Mouse (Mus musculus) cerebellum, adult 11 months (tissue): ENCODE measurements around the gene Narf.
A peak's percentile ranks its signal among the peaks of the same experiment; 100 is the strongest.

Experiments used
- DNase-seq: peaks from one replicate; pipeline ENCODE4 v3.0.0; 2022

Gene Narf

GRCm38 (mm10) chr11:121237345-121238128 lies 484 bp downstream of the Narf start:
- DNase-seq, result no peak

- no peak for DNase-seq
Observed at GRCm38 (mm10) chr11:121239669-121240068, 2.6 kb downstream of the Narf start.

DNA sequence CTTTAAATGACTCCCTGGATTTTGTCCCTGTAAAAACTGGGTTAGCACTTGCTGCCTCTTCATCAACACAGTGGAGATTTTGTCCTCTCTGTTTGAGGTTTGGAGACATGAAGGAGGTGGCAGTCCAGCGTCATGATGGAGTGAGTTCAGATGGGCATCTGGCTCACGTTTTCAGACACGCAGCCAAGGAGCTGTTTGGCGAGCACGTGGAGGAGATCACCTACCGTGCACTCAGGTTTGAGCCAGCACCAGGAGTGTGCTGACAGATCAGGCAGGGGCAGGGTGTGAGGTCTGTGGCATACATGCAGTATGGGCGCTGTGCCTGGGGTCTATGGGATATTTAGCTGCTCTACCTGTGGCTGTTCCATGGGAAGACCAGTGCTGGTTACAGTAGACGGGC lies 13.1 kb downstream of the Narf start:
- DNase-seq, result no peak

- peak; percentile 92 for DNase-seq
Observed at GRCm38 (mm10) chr11:121259160-121260100, 22.4 kb downstream of the Narf start, which contains the start of gene Foxk2. TSS of gene Foxk2 (plus strand) at chr11:121259990.

DNA sequence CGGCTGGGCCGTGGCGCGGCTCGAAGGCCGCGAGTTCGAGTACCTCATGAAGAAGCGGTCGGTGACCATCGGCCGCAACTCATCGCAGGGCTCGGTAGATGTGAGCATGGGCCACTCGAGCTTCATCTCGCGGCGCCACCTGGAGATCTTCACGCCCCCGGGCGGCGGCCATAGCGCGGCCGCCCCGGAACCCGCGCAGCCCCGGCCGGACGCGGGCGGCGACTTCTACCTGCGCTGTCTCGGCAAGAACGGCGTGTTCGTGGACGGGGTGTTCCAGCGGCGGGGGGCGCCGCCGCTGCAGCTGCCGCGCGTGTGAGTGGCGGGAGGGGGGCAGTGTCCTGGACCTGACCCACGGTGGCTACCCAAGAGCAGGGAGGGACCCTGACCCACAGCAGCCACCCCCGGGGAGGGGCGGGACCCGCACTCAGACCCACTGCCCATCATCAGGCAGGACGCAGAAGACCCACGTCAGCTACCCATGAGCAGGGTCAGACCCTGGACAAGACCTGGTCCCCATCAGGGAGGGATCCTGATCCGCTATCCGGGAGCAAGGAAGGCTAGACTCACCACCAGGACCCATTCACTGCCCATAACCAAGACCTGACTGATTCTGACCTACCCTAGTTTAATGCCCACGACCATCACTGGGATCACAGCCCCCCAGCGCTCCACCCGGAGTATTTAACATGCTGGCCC lies 23.3 kb downstream of the Narf start:
- peak; percentile 50 for DNase-seq

DNA sequence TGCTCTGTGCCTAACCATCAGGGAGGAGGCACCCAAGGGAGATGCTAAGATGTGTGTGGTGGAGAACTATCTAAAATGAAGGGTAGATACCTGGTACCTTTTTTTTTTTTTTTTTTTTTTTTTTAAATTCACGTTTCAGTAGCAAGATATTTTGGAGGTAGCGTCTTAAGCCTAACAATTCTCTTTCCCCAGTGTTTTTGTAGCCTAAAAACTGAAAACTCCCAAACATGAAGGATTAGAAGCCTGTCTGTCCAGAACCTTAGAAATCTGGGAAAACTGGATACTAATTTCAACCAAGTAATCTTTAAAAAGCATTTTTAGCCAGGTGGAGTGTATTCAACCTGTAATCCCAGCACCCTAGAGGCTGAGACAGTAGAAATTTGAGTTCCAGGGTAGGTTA lies 24.0 kb downstream of the Narf start:
- no peak for DNase-seq

DNA sequence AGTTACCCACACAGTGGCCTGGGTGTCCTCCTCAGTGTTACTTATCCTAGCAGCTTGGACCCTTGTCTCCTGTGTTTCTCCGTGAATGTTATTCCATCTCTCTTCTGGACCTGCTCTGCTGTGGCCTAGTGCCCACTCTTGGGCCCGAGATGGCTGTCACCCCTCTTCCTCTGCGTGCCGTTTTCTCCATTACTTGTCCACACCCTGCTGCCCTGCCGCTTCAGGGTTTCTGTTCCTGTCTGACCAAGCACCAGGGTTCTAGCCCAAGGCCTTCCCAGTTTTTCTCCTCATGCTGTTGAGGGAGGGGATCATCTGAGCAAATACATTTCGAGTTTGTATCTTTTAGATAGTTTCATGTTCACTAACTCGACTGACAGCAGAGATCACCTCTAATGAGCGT lies 40.5 kb downstream of the Narf start:
- no peak for DNase-seq

- DNase-seq, result no peak
Observed at GRCm38 (mm10) chr11:121278011-121278410, 41.0 kb downstream of the Narf start.

DNA sequence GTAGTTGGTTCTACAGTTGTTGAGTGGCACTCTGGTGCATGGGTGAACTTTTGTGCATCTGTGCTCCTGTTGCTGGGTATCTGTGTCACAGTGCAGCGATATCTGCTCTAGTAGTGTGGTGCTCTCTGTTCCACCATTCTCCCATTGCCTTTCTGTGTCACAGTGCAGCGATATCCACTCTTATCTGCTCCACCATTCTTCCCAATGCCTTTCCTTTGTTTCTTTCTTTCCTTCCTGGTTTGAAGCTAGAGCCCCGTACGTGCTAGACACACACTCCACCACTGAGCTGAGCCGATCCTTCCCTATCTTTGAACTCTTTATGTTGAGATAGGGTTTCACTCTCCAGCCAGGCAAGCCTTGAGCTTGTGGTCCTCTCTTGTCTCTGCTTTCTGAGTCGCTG lies 45.9 kb downstream of the Narf start:
- no peak for DNase-seq

GRCm38 (mm10) chr11:121289859-121290258 lies 52.8 kb downstream of the Narf start:
- DNase-seq, result no peak

DNA sequence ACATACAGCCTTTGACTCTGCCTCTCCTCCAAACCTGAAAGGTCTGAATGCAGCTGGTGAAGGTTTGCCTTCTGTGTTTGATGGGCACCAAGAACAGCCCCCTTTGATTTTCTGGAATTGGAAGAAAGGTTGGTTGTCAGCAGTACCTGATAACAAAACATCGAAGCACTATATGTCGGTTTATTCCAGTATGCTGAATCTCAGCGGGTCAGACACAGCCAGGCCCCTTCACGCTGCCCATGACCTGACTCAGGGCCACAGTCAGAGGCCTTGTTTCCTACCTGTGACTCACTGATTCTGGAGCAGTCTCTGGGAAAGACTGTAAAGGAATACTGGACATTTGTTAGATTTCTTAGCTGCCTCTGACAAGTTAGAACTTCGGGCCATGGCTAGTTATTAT lies 57.7 kb downstream of the Narf start:
- no peak for DNase-seq

GRCm38 (mm10) chr11:121298493-121298892 lies 61.4 kb downstream of the Narf start:
- no peak for DNase-seq

GRCm38 (mm10) chr11:121300265-121300664 lies 63.2 kb downstream of the Narf start:
- DNase-seq, result no peak

- DNase-seq, result no peak
Observed at GRCm38 (mm10) chr11:121305371-121305770, 68.3 kb downstream of the Narf start.
